Mouse (Mus musculus) mesoderm, embryonic 11.5 days (tissue): ENCODE measurements at regions not wholly inside any gene's neighbourhood (a gene's known extent, or its start where the extent isn't known, plus 50 kb on each side); places are given as distances from the start of the nearest gene placed in this dataset.

Experiments
- DNase-seq: peaks from one replicate; pipeline ENCODE4 v3.0.0-alpha.2; 2012; ENCODE audit warnings: low read depth, low spot score

DNA sequence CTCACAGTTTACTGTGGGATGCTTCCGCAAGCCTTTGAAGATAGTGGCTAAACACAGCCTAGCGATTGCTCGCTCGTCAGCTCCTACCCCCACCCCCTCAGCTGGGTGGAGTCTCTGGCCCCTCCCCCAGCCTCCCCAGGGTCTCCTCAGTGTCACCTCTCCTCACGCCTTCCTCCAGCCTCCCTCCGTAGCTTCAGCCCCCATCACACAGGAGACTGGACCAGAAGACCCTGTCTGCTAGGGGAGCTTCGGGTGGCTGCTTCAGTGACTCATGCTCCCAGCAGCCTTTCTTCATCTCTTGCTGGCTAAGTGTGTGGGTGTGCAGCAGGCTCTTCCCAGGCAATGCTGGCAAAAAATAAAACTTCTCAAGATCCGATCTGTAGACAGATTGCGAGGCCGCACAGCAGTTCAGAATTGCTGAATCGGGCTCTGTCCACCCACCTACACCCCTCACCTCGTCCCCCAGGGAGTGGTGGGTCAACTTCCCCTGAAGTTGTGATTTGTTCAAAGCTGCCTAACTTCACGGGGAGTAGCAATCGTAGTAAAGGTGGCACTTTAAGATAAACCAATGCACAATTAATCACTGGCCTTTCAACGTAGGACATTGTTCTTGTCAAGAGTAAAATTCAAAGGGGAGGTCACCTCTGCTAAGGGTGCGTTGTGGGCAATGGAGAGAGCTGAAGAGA, 61.2 kb upstream of the Ankrd28 start:
- DNase-seq: peak; percentile 68

GRCm38 (mm10) chr14:31892186-31892510, 61.7 kb upstream of the Ankrd28 start:
- peak; percentile 79 for DNase-seq

DNA sequence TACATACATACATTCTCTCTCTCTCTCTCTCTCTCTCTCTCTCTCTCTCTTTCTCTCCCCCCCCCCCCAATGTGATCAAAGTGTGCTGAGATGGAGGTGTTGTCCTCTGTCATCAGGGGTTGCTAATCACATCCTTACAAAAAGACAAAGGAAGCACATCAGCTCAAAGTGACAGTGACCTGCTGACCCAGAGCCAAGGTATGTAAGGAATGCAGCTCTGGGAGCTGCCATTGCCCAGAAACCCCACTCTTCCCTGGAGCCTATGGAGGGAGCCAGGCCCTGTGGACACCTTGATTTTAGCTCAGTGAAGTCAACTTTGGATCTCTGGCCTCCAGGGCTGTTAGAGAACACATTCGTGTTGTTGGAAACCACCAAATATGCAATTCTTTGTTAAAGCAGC, 66.0 kb upstream of the Ankrd28 start:
- DNase-seq: peak; percentile 50

DNA sequence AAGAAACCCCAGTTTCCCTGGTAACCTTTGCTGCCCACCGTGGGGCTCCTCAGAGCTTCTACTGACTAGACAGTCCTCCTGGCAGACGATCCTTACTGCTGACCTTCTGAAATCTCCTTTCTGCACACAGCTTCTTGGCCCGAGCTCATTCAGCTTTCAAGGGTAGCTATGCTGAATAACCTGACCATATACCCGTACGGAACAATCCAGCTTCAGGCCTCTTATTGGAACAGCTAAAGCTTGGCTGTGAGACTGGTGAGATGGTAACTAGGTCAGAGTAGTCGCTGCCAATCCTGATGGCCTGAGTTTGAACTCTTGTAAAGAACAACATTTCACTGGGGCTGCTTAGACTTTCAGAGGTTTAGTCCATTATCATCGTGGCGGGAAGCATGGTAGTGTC, 69.1 kb upstream of the Ankrd28 start:
- no peak for DNase-seq

GRCm38 (mm10) chr14:31899906-31900305, 69.5 kb upstream of the Ankrd28 start:
- DNase-seq: no peak

DNA sequence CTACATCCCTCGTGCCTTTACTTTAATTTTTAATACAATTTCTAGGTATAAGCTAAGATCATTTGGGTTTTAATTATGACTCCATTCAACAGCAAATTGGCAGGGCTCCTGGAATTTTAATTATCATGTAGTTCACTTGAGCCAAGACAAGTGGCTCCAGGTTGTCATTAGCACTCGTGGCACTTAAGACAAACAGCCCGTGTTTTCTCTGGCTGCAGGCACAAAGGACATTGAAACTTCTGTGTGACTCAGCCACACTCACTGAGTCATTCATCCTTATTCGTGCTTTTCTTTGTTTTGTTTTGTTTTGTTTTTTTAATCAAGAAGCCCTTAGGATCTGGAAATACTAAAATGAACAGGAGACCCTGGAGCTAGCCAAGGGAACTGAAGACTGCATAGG, 71.5 kb upstream of the Ankrd28 start:
- no peak for DNase-seq

- no peak for DNase-seq
These were observed 73.2 kb upstream of the Ankrd28 start for GRCm38 (mm10) chr14:31903664-31904063.

DNA sequence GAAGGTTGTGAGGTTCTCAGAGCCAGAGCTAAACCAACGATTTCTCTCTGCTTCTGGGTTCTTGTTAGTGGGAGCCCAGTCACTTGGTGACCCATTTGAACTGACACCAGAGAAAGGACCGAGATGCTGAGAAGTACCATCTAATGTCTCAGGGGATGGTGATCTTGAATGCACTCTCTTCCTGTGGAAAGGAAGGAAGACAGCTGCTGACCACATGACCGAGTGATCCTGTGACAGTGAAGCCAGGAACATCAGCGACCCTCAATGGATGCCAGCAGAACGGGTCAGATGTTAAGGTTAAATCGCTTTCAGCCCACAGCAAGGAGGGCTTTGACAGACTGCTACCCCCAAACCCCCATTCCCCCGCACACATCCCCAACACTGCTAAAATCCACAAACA, 78.1 kb upstream of the Ankrd28 start:
- DNase-seq: no peak

DNA sequence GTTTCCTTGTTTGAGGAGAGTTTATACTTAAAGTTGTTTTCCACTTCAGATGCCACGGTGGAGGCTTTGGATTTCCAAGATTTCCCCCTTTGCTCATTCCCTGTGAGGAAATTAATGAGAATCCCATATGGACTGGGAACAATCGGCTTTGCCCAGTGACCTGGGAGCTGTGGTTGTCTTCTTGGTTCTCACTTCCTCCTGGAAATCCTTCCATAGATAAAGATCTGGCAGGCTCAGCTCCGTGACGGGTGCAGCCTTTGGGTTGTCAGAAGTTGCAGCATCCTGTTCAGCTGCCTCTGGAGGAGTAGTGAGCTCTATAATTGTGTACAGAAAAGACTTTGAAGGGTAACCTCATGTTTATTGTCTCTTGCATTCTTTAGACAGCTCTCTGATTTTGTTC, 78.8 kb upstream of the Ankrd28 start:
- no peak for DNase-seq

- DNase-seq: no peak
These were observed 80.4 kb upstream of the Ankrd28 start for GRCm38 (mm10) chr14:31910809-31911208.

DNA sequence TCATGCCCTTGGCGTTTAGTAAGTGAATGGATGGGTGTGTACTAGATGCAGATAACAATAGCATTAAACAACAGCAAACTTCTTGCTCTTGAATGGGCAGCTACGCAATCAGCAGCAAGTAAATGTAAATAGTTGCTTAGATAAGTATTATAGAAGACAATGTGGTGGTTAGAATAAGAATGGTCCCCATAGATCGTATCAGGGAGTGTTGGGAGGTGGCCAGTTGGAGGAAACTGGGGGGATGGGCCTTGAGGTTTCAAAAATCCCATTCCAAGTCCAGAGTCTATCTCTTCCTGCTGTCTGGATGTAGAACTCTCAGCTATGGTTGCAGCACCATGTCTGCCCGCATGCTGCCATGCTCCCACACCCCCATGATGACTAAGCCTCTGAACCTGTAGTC, 88.0 kb upstream of the Ankrd28 start:
- no peak for DNase-seq

- no peak for DNase-seq
These were observed 88.5 kb upstream of the Ankrd28 start for GRCm38 (mm10) chr14:31918921-31919320.

DNA sequence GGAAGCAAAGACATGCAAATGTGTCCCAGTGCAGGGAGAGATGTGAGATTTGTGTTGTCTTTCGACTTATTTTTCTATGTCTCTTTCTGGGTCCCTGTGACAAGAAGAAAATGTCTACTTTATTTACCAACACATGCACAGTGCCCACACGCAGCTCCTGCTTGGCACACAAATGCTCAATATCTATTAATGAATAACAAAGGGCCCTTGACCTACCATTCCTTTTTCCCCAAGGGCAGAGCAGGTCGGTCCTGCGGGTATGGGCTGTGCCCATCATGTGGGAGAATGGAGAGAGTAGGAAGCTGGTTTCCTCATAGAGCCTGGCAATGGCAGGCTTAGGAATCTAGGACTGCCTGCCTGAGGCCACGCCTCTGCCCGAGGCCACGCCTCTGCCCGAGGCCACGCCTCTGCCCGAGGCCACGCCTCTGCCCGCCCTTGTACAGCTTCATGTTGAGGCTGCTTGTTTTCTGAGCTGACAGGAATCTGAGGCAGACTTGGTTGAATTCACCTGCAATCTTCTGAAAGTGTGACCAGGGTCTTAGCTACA, 98.8 kb upstream of the Ankrd28 start:
- DNase-seq: no peak

- DNase-seq: no peak
These were observed 98.4 kb upstream of the Galnt15 start for GRCm38 (mm10) chr14:31930367-31930766.

GRCm38 (mm10) chr14:31931971-31932370, 96.8 kb upstream of the Galnt15 start:
- DNase-seq: no peak

GRCm38 (mm10) chr14:31933441-31933840, 95.3 kb upstream of the Galnt15 start:
- peak; percentile 55 for DNase-seq

- DNase-seq: peak; percentile 82
These were observed 94.9 kb upstream of the Galnt15 start for GRCm38 (mm10) chr14:31933841-31934271.

- DNase-seq: peak; percentile 59
These were observed 94.5 kb upstream of the Galnt15 start for GRCm38 (mm10) chr14:31934321-31934720.

DNA sequence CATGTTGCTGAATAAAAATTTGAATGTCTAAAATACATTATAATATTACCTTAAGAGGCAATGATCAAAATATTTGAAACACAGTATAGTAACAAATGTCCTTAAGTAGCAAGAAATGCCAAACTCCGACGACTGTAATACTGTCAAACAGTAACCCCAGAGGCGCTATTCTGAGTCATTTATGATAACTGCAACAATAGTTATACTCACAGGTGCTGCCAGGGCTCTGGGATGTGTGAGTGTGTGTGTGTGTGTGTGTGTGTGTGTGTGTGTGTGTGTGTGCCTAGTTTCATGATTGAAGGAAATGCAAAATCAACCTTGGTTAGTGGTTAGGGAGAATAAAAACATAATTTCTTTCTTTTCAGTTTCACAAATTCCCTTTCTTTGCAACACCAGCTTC, 94.0 kb upstream of the Galnt15 start:
- no peak for DNase-seq

DNA sequence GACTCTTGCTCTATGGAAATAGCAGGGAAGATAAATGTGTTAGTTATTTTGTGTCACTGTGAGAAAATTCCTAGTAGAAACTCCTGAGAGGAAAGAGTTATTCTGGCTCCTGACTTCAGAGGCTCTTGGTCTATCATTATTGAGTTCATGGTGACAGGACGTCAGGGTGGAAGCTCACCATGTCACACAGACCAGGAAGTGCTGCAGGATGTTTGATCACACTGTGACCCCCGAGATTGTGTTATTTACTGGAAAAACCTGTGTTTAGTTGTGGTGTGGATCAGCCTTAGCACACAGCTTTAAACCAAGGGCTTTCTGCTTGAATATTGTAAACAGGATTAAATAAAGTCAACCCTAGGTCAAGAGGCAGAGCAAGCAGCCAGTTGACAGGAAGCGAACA, 93.4 kb upstream of the Galnt15 start:
- DNase-seq: no peak

- DNase-seq: no peak
These were observed 92.2 kb upstream of the Galnt15 start for GRCm38 (mm10) chr14:31936581-31936980.

GRCm38 (mm10) chr14:31940900-31941299, 87.9 kb upstream of the Galnt15 start:
- no peak for DNase-seq

DNA sequence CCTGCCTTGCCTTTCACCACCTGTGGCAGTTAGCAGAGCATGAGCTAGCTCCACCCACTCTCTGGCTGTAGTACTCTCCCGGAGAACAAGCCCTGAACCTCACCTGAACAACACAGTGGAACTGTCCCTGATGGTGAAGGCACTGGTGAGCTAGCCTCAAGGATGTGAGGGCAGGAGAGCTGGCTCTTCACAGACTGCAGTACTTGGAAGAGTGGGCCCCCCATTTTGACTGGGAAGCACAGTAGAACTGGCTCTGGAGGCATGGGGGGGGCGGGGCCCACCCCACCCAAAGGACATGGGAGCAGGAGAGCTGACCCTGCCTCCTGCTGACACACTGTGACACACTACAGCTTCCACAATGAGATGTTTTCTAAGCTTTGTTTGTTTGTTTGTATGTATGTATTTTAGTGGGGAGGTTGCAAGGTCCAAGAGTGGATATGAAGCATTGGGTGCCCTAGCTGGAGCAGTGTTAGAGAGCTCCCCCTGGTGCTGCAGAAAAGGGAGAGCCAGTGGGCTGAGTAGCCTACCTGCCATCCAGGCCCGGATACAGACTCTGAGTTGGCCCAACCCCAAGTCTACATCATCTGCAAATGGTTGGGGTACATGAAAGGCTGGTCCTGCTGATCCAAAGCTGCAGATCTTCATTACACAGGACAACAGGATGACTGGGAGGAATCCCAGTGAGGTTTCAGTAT, 86.4 kb upstream of the Galnt15 start:
- DNase-seq: no peak
